Mouse (Mus musculus) heart, postnatal 0 days (tissue): Measurements from ENCODE around the gene Ccm2. TPM values are rescaled to one million over a fixed set of nuclear protein-coding genes. Genes with fewer than 3 reads are reported as not detected.

ENCODE experiments used
- ATAC-seq: fragments of 200-750 bp; cut with Nextera tagmentation; 2 replicates; pipeline ENCODE4 v1.8.0; 2017; ENCODE audit warnings: low read depth, moderate number of reproducible peaks, moderate library complexity; ENCODE audit not compliant: insufficient read depth
- DNase-seq: peaks from one replicate; pipeline ENCODE4 v3.0.0-alpha.2; 2016; ENCODE audit warnings: low spot score
- H3K27ac ChIP-seq: fragments of 300-500 bp; sonication (generic); 2 replicates; pipeline ENCODE4 v1.5.1; 2014; ENCODE audit warnings: low read depth, mild to moderate bottlenecking
- H3K27me3 ChIP-seq: fragments of 300-500 bp; sonication (generic); 2 replicates; pipeline ENCODE4 v1.6.1; 2014; ENCODE audit warnings: low read length, mixed read lengths; ENCODE audit not compliant: control insufficient read depth, insufficient read depth
- H3K36me3 ChIP-seq: fragments of 300-500 bp; sonication (generic); replicated peaks from 2 replicates; pipeline ENCODE4 v1.6.1; 2014; ENCODE audit warnings: low read length, mixed read lengths; ENCODE audit not compliant: control insufficient read depth, insufficient read depth
- H3K4me1 ChIP-seq: fragments of 300-500 bp; sonication (generic); 2 replicates; pipeline ENCODE4 v1.6.1; 2014; ENCODE audit warnings: antibody characterized with exemption; ENCODE audit not compliant: control insufficient read depth, insufficient read depth
- H3K4me2 ChIP-seq: fragments of 300-500 bp; sonication (generic); 2 replicates; pipeline ENCODE4 v1.6.1; 2014; ENCODE audit warnings: low read depth, mild to moderate bottlenecking, low read length, moderate library complexity
- H3K4me3 ChIP-seq: fragments of 300-500 bp; sonication (generic); 2 replicates; pipeline ENCODE4 v1.5.1; 2014; ENCODE audit warnings: low read depth, low read length
- H3K9ac ChIP-seq: fragments of 300-500 bp; sonication (generic); replicated peaks from 2 replicates; pipeline ENCODE4 v1.6.1; 2014; ENCODE audit warnings: low read depth, low read length, mixed read lengths
- H3K9me3 ChIP-seq: fragments of 300-500 bp; sonication (generic); replicated peaks from 2 replicates; pipeline ENCODE4 v1.6.1; 2016; ENCODE audit warnings: low read length; ENCODE audit not compliant: control insufficient read depth
- CTCF ChIP-seq: IDR thresholded peaks from 2 replicates; pipeline ENCODE4 v1.5.1; 2016; ENCODE audit warnings: antibody characterized with exemption, control low read depth, low read depth
- EP300 ChIP-seq: IDR thresholded peaks from 2 replicates; pipeline ENCODE4 v1.6.1; 2016; ENCODE audit warnings: antibody characterized with exemption, low read depth
- whole genome bisulfite sequencing: fragments of 180-500 bp; shearing (Covaris S2); extraction: QIAGEN DNeasy Blood & Tissue Kit; methylation state at CpG from one replicate; pipeline ENCODE4 v1.1.7; 2014; 5-methylcytosine and 5-hydroxymethylcytosine counted together
- polyA plus RNA-seq: library from polyadenylated mRNA; unstranded; fragments of >200 nt; fragmentation: Nextera tagmentation; extraction: Ambion mirVana; gene quantifications from 2 replicates; pipeline ENCODE4 v1.2.1, GENCODE M21; 2015
- total RNA-seq: library from RNA; depleted of rRNA; stranded (reverse); fragments of >200 nt; gene quantifications from 2 replicates; pipeline ENCODE4 v1.2.3, GENCODE M21; 2014; ENCODE audit warnings: low replicate concordance

Gene Ccm2
- total and polyA plus RNA-seq, 2 experiments from 2014 or later: 38.4 to 54.4 TPM

- TF ChIP-seq EP300: no peak
- no peak for TF ChIP-seq CTCF
- Histone ChIP-seq H3K36me3 (no peaks in the 10 kb centered on the region), H3K9ac (no peak overlapping the region), H3K9me3 (no peaks in the 10 kb centered on the region), H3K27me3 (no peaks in the 10 kb centered on the region), H3K4me3 (no peak overlapping the region), H3K27ac (no peak overlapping the region), H3K4me2 (no peak overlapping the region), H3K4me1 (peaks cover 6% of the 10 kb centered on the region; the same call in 1 of the 2 replicates)
- DNase-seq (no peak), ATAC-seq (no peak)
- WGBS: 92% methylated on average over 4 of the region's 4 CpGs
These were observed 1.4 kb upstream of the Ccm2 start for GRCm38 (mm10) chr11:6545186-6545856.

GRCm38 (mm10) chr11:6545857-6546192 is 862 bp upstream of the Ccm2 start:
- DNase-seq: no peak
- Histone ChIP-seq H3K27me3 (no peaks in the 10 kb centered on the region), H3K4me2 (peak overlapping the region; percentile 62), H3K27ac (peak overlapping the region; percentile 95), H3K4me1 (peaks cover 6% of the 10 kb centered on the region; the same call in 1 of the 2 replicates), H3K4me3 (peak overlapping the region; percentile 81), H3K9ac (peak overlapping the region; percentile 87; the same call in 1 of the 2 replicates), H3K36me3 (no peaks in the 10 kb centered on the region), H3K9me3 (no peaks in the 10 kb centered on the region)
- ATAC-seq: no peak
- no peak for TF ChIP-seq EP300
- no peak for TF ChIP-seq CTCF
- WGBS: 32% methylated on average over 3 of the region's 3 CpGs

GRCm38 (mm10) chr11:6547037-6547680 is 472 bp downstream of the Ccm2 start:
- WGBS: 1% methylated on average over 30 of the region's 41 CpGs
- peak; percentile 65 for ATAC-seq
- peak overlapping the region; percentile 95 for H3K27ac ChIP-seq

GRCm38 (mm10) chr11:6547696-6548325 is 1.1 kb downstream of the Ccm2 start:
- no peak for ATAC-seq
- peak overlapping the region; percentile 87 for H3K9ac ChIP-seq
- peaks cover 6% of the 10 kb centered on the region; the same call in 1 of the 2 replicates for H3K4me1 ChIP-seq
- peak overlapping the region; percentile 95 for H3K27ac ChIP-seq
- 31% methylated on average over 6 of the region's 6 CpGs for WGBS
- peak overlapping the region; percentile 62 for H3K4me2 ChIP-seq
- peaks cover 4% of the 10 kb centered on the region; the same call in 1 of the 2 replicates for H3K36me3 ChIP-seq
- peak overlapping the region; percentile 81 for H3K4me3 ChIP-seq
- no peaks in the 10 kb centered on the region for H3K9me3 ChIP-seq
- no peaks in the 10 kb centered on the region for H3K27me3 ChIP-seq
- DNase-seq: no peak
- TF ChIP-seq EP300: no peak
- TF ChIP-seq CTCF: no peak

More at GRCm38 (mm10) chr11:6547037-6547680, 472 bp downstream of the Ccm2 start:
- DNase-seq: peak; percentile 55
- Histone ChIP-seq H3K4me1 (peaks cover 6% of the 10 kb centered on the region; the same call in 1 of the 2 replicates), H3K9ac (peak overlapping the region; percentile 87), H3K4me2 (peak overlapping the region; percentile 62), H3K27me3 (no peaks in the 10 kb centered on the region), H3K36me3 (peaks cover 4% of the 10 kb centered on the region; the same call in 1 of the 2 replicates), H3K4me3 (peak overlapping the region; percentile 81), H3K9me3 (no peaks in the 10 kb centered on the region)
- TF ChIP-seq CTCF (no peak), EP300 (no peak)

GRCm38 (mm10) chr11:6549770-6550169 is 3.1 kb downstream of the Ccm2 start:
- no peak overlapping the region for H3K27ac ChIP-seq
- no peak overlapping the region for H3K9ac ChIP-seq
- no peak for DNase-seq
- no peak overlapping the region for H3K4me2 ChIP-seq
- H3K4me3 ChIP-seq: no peak overlapping the region
- H3K9me3 ChIP-seq: no peaks in the 10 kb centered on the region
- no peak for TF ChIP-seq EP300
- no peak for TF ChIP-seq CTCF
- ATAC-seq: no peak
- peaks cover 4% of the 10 kb centered on the region; the same call in 1 of the 2 replicates for H3K36me3 ChIP-seq
- peaks cover 6% of the 10 kb centered on the region; the same call in 1 of the 2 replicates for H3K4me1 ChIP-seq
- 84% methylated on average over 2 of the region's 2 CpGs for WGBS
- H3K27me3 ChIP-seq: no peaks in the 10 kb centered on the region
